Mouse (Mus musculus) embryonic fibroblast, embryonic 13.5 days (primary cell): ENCODE data around the gene Acin1. TPM values are rescaled to one million over a fixed set of nuclear protein-coding genes. Genes with fewer than 3 reads are reported as not detected.

Source experiments
- H3K27ac ChIP-seq: 2 replicates; pipeline ENCODE4 v1.5.1; 2012; ENCODE audit warnings: low read length, control low read depth, inconsistent platforms; ENCODE audit not compliant: insufficient read depth
- H3K4me1 ChIP-seq: 2 replicates; pipeline ENCODE4 v1.6.1; 2011; ENCODE audit warnings: low read length; ENCODE audit not compliant: control insufficient read depth, insufficient read depth
- H3K4me3 ChIP-seq: 2 replicates; pipeline ENCODE4 v1.5.1; 2011; ENCODE audit warnings: mild to moderate bottlenecking, control low read depth, low read length; ENCODE audit not compliant: insufficient read depth
- CTCF ChIP-seq: IDR thresholded peaks from 2 replicates; pipeline ENCODE4 v1.5.1; 2011; ENCODE audit warnings: mild to moderate bottlenecking, control low read depth, low read length, moderate library complexity, borderline replicate concordance; ENCODE audit not compliant: insufficient read depth
- POLR2A ChIP-seq: IDR thresholded peaks from 2 replicates; pipeline ENCODE4 v1.6.1; 2011; ENCODE audit warnings: low read depth, mild to moderate bottlenecking, control low read depth, low read length, moderate library complexity
- polyA plus RNA-seq: library from polyadenylated mRNA; stranded (reverse); fragments of >200 nt; gene quantifications from 2 replicates; pipeline ENCODE4 v1.2.4, GENCODE M21; 2011; ENCODE audit warnings: low read depth; ENCODE audit not compliant: missing spikeins, insufficient read length

Acin1 gene
- polyA plus RNA-seq, 1 experiment: 243 TPM

DNA sequence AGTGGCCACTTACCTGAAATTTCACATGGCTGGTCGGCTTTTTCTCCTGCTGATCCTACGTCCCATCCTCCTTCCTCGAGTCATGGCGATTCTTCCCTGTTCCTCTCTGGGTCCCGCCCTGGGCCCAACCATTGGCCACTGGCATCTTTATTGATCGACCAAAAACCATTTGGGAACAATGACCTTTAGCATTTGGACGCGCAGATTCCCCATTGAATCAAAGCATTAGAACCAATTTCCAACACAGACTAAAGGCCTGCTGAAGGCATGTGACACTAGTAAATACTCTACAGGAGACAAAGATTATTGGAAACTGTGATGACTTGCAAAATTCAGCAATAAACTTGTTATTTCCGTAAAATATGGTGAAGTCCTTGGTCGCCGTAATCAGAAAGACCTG, 33.3 kb upstream of the Acin1 start:
- Histone ChIP-seq H3K27ac (no peak overlapping the region), H3K4me1 (peaks cover 1% of the 10 kb centered on the region; the same call in 1 of the 2 replicates), H3K4me3 (no peak overlapping the region)
- TF ChIP-seq CTCF: no peak
- TF ChIP-seq POLR2A: no peak

DNA sequence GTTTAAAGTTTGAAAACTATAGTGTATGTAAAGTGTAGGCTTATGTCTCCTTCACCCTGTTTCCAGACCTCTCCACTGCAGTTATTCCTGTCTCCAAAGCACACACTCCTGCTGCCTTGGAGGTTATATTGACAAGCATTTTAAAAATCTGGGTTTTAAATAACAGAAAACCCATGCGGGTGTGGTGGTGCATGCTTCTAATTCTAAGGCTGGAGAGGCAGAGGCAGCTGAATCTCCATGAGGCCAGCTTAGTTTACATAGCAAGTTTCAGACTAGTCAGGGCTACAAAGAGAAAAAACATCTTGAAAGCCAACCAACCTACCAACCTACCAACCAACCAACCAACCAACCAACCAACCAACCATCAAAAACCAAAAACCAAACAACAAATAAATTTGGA, 28.7 kb upstream of the Acin1 start:
- H3K4me1 ChIP-seq: peaks cover 6% of the 10 kb centered on the region
- TF ChIP-seq CTCF: no peak
- no peak for TF ChIP-seq POLR2A
- H3K27ac ChIP-seq: no peak overlapping the region
- no peak overlapping the region for H3K4me3 ChIP-seq

DNA sequence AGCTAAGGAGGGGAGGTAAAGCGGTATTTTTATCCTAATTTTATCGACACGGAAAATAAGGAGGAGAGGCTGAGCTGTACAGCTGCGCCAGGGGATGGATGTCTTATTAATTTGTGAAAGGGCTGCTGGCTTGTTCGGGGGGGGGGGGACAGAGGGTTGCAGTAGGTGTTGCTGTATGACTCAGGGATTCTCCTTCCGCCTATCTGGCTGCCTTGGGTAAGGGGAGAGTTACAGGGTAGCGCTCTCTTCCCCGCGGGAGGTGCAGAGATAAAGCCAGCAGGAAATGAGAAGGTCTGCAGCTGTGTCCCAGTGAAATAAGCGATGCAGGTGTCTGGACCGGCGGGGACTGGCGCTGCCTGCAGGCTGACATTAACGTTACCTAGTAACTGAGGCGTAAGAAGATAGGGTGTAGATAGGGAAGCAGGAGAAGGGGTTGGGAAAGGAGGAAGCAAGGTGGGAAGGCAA, 27.9 kb upstream of the Acin1 start:
- peaks cover 6% of the 10 kb centered on the region for H3K4me1 ChIP-seq
- TF ChIP-seq POLR2A (no peak), CTCF (no peak)
- no peak overlapping the region for H3K27ac ChIP-seq
- H3K4me3 ChIP-seq: peak overlapping the region; percentile 41; the same call in 1 of the 2 replicates

DNA sequence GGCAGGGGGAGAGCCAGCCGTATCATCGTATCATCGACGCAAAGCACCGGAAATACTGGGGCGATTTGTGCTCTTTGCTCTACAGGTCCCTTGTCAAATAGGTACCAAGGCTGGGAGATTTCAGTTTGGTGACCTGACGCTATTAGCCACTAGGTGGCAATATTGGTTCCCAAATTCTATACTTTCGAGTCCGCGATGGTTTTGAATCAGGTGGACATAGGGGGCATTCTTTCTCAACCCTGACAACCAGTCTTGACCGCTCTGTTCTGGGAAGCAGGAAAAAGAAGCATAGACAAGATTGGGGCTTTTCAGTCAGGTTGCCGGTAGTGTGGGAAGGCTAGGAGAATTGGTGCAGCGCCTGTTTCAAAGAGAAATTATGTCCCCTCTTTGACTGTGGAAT, 27.4 kb upstream of the Acin1 start:
- Histone ChIP-seq H3K4me1 (peaks cover 6% of the 10 kb centered on the region), H3K4me3 (peak overlapping the region; percentile 41), H3K27ac (no peak overlapping the region)
- TF ChIP-seq POLR2A: no peak
- TF ChIP-seq CTCF: 0 out of 2 replicates have a peak, but pooled peaks have one; percentile 0

DNA sequence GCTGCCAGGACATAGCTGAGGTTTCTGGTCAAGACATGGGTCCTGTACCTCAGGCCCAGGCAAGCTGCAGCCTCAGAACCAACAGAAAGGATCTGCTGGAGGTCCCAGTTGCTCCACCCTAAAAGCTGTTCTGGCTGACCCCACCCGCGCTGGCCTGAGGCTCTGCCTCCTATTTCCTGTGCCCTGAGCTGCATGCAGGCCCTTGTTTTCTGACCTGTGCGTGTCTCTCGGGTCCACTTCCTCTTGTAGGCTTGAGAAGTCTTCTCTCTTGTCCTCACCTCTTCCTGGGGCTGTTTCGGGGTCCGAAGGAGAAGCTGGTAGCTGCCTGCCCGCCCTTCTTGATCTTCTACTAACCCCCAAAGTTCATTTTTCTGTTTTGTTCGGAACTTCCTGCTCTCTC, 26.1 kb upstream of the Acin1 start:
- Histone ChIP-seq H3K27ac (no peak overlapping the region), H3K4me3 (no peak overlapping the region), H3K4me1 (peaks cover 6% of the 10 kb centered on the region)
- TF ChIP-seq CTCF (no peak), POLR2A (no peak)

DNA sequence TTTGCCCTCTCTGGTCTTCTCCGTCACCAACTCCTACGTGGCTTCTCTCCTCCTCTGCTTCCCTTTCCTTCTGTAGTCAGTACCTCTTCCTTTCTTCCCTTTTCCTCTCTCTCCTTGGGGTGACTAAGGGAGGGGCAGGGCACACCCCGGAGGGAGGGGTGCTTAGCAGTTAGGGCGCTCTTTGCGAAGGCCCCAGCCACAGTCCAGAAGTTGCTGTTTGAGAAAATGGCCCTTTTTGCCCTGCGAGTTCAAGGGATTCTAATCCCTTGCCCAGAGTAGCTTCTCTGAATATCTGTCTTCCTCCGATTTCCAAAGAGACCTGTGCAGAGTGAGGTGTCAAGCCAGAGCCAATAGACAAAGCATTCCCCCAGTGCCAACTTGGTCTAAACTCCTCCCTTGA, 25.3 kb upstream of the Acin1 start, which contains the start of gene Cebpe:
Gene Cebpe (minus strand): TSS at position 101 of the 400 bp plus-strand sequence.
- peaks cover 6% of the 10 kb centered on the region for H3K4me1 ChIP-seq
- H3K4me3 ChIP-seq: no peak within 1 kb of the TSS
- TF ChIP-seq POLR2A: no peak
- TF ChIP-seq CTCF: no peak
- H3K27ac ChIP-seq: no peak within 1 kb of the TSS

DNA sequence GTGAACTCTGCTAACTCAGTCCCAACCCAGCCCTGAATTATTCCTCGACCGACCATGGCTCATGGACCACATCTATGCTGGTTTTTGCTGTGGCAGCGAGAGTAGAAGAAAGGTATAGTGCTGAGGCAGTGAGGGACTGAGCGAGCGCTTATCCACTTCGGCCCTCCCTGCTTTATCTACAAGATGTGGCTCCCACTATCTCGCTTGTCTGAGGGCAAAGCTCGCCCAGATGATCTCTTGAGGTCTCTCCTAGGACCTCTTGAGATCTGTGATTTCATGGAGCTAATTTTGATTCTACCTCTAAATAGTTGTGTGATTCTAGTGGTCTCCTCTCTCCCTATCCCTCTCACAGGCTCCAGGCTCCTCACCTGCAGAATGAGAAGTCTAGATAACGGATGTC, 22.3 kb upstream of the Acin1 start:
- TF ChIP-seq POLR2A (no peak), CTCF (no peak)

DNA sequence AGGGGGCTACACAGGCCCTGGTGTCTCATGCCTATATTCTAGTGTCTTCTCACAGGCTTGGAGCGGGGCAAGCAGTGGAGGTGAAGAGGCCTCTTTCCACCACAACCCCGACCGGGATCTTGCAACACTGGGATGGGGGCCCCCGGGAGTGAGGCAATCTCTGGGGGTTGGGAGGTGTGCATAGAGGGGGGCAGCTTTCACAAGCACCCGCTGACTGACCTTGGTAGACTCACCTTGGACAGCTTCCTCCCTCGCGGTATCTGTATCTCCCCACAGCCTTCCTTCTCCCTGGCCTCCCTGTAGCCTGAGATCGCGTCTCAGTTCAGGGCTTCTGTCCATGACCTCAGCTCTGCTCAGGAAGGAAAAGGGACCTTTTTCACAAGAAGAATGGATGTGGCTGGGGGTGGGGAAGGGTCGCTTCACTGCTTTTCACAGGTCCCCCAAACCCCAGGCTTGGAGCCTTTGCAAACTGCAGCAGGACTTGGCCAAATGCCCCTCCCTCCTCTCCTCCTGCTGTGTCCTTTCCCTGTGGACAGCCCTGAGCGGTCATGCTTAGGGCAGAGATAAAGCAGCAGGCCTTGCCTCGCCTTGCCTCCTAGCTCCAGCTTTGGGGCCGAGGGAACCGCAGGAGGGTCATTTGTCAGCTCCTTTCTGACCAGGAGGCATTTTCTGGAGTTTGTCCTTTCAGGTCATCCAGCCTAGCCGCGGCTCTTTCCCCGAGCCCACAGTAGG, 20.0 kb upstream of the Acin1 start:
- Histone ChIP-seq H3K4me1 (no peaks in the 10 kb centered on the region), H3K4me3 (no peak overlapping the region), H3K27ac (no peak overlapping the region)
- TF ChIP-seq CTCF (no peak), POLR2A (no peak)

More for the DNA sequence above, 22.3 kb upstream of the Acin1 start:
- no peak overlapping the region for H3K27ac ChIP-seq
- peaks cover 2% of the 10 kb centered on the region; the same call in 1 of the 2 replicates for H3K4me1 ChIP-seq
- H3K4me3 ChIP-seq: no peak overlapping the region

DNA sequence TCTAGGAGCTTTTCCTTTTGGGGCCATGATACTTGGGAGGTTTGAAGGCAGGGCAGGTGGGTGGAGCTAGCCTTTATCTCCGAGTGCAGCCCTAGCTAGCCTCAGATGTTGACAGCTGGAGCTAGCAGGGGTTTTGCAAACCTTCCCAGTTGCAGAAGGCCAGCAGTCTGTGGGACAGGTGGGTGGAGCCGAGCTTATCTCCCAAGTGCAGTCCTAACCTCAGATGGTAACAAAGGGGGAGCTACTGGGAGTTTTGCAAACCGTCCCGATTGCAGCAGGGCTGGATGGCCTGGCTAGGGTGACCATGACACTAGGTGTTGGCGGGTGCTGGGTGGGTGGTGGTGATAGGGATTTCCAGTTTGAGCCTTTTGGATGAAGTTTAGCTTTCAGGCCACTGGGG, 19.1 kb upstream of the Acin1 start:
- no peak for TF ChIP-seq CTCF
- no peak for TF ChIP-seq POLR2A
- H3K27ac ChIP-seq: no peak overlapping the region
- H3K4me3 ChIP-seq: no peak overlapping the region
- no peaks in the 10 kb centered on the region for H3K4me1 ChIP-seq

DNA sequence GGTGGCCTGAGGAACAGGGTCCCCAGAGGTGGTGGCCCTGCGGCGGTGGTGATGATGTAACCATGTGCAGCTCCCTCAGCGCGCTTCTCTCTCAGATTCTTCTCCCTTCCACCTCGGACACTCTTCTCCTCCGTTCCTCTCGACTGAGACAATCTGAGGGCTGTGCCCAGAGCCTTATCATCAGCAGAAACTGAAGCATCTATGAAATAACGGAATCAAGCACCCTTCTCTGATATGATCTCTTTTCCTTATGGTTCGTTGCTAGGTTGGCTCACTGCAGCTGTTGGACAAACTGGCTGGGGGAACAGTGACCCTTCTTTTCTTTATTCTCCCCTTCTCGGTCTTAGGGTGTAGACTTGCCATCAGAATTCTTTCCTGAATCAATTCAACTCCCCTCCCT, 16.5 kb upstream of the Acin1 start:
- H3K27ac ChIP-seq: no peak overlapping the region
- TF ChIP-seq POLR2A (no peak), CTCF (no peak)

DNA sequence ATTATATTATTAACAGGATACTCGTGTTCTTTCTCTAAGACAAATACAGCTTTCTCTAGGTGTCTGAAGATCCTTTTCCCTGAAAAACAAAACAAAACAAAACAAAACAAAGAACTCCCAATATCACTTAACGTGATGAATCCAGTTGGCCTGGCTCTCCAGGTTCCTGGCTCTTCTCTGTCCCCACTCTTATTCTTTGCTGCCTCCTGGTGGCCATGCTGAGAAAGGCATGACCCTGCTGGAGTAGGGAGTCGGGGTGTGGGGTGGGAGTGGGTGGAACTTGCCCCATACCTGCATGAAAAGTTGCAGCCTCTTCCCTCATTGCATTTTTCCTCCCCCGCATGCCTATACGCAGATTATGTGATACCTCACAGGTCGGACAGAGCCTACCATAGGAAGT, 14.6 kb upstream of the Acin1 start:
- no peak overlapping the region for H3K27ac ChIP-seq
- H3K4me3 ChIP-seq: no peak overlapping the region
- TF ChIP-seq POLR2A: no peak
- peak; percentile 75; the same call in 1 of the 2 replicates for TF ChIP-seq CTCF
- no peaks in the 10 kb centered on the region for H3K4me1 ChIP-seq

More for the DNA sequence above, 16.5 kb upstream of the Acin1 start:
- Histone ChIP-seq H3K4me3 (no peak overlapping the region), H3K4me1 (no peaks in the 10 kb centered on the region)
